In genomic region chr4:106987725-106988364, GRCm38 (mm10) we compare ENCODE assay signal across 8 mouse cellular contexts.
A peak's percentile ranks its signal among the peaks of the same experiment; 100 is the strongest.
DNase-seq lines count a peak whose midpoint lies in the region; ATAC-seq lines count a peak whose summit lies in the region.

No protein-coding gene starts in this region.

- peak; percentile 88 to 96 for DNase-seq in adrenal gland, adult (ENCODE audit: inconsistent age in 2 of 2, low spot score in 1 of 2)
- peak; percentile 83 to 89 for DNase-seq in cerebellum, postnatal 36 days
- DNase-seq in gastrocnemius, postnatal 10 days: peak; percentile 77
- peak; percentile 51 to 60 for DNase-seq in left cerebral cortex, postnatal 36 days (ENCODE audit: low spot score in 2 of 2)
- peak; percentile 72 for DNase-seq in mesoderm, embryonic 11.5 days (ENCODE audit: low read depth, low spot score)
- peak; percentile 35 for DNase-seq in right cerebral cortex, postnatal 4 days
- DNase-seq in urinary bladder, postnatal 4 days (ENCODE audit: low spot score in 2 of 2): peak; percentile 62 to 74

- intact Hi-C loops in left cerebral cortex, postnatal 36 days (cut with DNase I): loop anchor here (1.0 to 2.0 kb wide), 2 partner anchors 77 to 149 kb away; partner anchors contain the start of gene Ssbp3

- ATAC-seq in inflammation-experienced regulatory T-cells, adult 6 months: peak; percentile 84

Comparison
In these comparisons a context has a peak if more than half of its experiments do, and no peak if none do; other contexts are left out.
1. Peak in every context shown above with its lines: DNase-seq and ATAC-seq.
2. DNase-seq: peak in every context shown above with its lines; median percentile 92 in adrenal gland, adult; 86 in cerebellum, postnatal 36 days; 77 in gastrocnemius, postnatal 10 days; 72 in mesoderm, embryonic 11.5 days; 68 in urinary bladder, postnatal 4 days; 56 in left cerebral cortex, postnatal 36 days; 35 in right cerebral cortex, postnatal 4 days.